Mouse (Mus musculus): Measurements from ENCODE around the gene Col15a1. TPM values are rescaled to one million over a fixed set of nuclear protein-coding genes. Genes with fewer than 3 reads are reported as not detected.

Gene Col15a1
- polyA plus RNA-seq, 1 experiment = 59.5 TPM

DNA sequence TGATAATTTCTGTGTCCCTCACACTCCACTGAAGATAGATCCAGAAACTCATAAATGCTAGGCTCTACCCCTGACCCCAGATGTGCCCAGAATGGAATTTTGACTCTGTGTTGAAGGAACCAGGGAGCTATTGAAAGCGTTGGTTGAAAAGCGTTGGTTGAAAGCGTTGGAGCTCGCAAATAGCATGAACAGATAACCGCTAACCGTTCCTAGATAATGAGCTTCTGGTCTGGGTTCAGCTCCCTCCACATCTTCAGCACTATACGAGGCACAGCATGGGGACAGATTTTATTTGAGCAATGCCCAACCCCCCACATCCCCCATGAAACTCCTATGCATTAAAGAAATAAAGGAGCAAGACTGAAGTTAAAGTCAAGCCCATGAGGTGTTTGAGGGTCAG, 28.1 kb downstream of the Col15a1 start:
- 84% methylated on average over 7 of the region's 7 CpGs for WGBS
- no peak overlapping the region for H3K27ac ChIP-seq (ENCODE audit: insufficient read depth, low read depth, low read length)
- no peaks in the 10 kb centered on the region for H3K36me3 ChIP-seq (ENCODE audit: control insufficient read depth, insufficient read depth, low read length)
- no peaks in the 10 kb centered on the region for H3K27me3 ChIP-seq (replicated peaks; ENCODE audit: control insufficient read depth, insufficient read depth, low read length)
- H3K4me3 ChIP-seq (ENCODE audit: insufficient read depth, low read depth, low read length) = no peak overlapping the region
- no peak for DNase-seq
- no peaks in the 10 kb centered on the region for H3K4me1 ChIP-seq (ENCODE audit: control insufficient read depth, insufficient read depth, low read length)
- TF ChIP-seq POLR2A (IDR thresholded peaks at IDR 0.05; ENCODE audit: low read depth, low read length) (no peak), CTCF (conservative IDR thresholded peaks at IDR 0.05; ENCODE audit: insufficient read depth, insufficient read length, low read depth, low read length) (no peak)

- Histone ChIP-seq H3K27me3 (replicated peaks; ENCODE audit: control insufficient read depth, insufficient read depth, low read length) (no peaks in the 10 kb centered on the region), H3K36me3 (ENCODE audit: control insufficient read depth, insufficient read depth, low read length) (no peaks in the 10 kb centered on the region), H3K4me1 (ENCODE audit: control insufficient read depth, insufficient read depth, low read length) (no peaks in the 10 kb centered on the region), H3K27ac (ENCODE audit: insufficient read depth, low read depth, low read length) (peak overlapping the region; percentile 4; the same call in 1 of the 2 replicates), H3K4me3 (ENCODE audit: insufficient read depth, low read depth, low read length) (no peak overlapping the region)
- peak; percentile 68 for DNase-seq
- no peak for TF ChIP-seq CTCF (conservative IDR thresholded peaks at IDR 0.05; ENCODE audit: insufficient read depth, insufficient read length, low read depth, low read length)
- TF ChIP-seq POLR2A (IDR thresholded peaks at IDR 0.05; ENCODE audit: low read depth, low read length) = no peak
- WGBS = 49% methylated on average over 15 of the region's 15 CpGs
Observed at GRCm38 (mm10) chr4:47237220-47237619, 29.3 kb downstream of the Col15a1 start.

DNA sequence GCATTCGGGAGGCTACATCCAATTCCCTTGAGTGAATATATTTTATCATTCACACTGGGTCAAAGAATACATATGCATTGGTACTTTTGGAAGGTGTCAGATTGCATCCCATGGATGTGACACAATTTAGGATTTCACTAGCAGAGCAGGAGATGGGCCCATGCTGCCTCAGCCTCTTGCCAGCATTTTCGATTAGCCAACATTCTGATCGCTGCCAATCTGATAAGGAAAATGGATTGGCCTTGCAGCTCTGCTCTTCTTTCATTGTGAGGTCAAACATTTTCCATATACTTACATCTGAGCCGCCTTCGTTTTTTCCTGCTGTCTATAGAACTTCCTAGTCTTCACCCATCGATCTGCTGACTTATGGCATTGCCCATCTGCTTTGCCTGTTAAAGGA, 31.2 kb downstream of the Col15a1 start:
- Histone ChIP-seq H3K27me3 (replicated peaks; ENCODE audit: control insufficient read depth, insufficient read depth, low read length) (no peaks in the 10 kb centered on the region), H3K36me3 (ENCODE audit: control insufficient read depth, insufficient read depth, low read length) (no peaks in the 10 kb centered on the region), H3K4me3 (ENCODE audit: insufficient read depth, low read depth, low read length) (no peak overlapping the region), H3K4me1 (ENCODE audit: control insufficient read depth, insufficient read depth, low read length) (no peaks in the 10 kb centered on the region), H3K27ac (ENCODE audit: insufficient read depth, low read depth, low read length) (no peak overlapping the region)
- no peak for DNase-seq
- WGBS = 64% methylated on average over 6 of the region's 6 CpGs
- no peak for TF ChIP-seq POLR2A (IDR thresholded peaks at IDR 0.05; ENCODE audit: low read depth, low read length)
- no peak for TF ChIP-seq CTCF (conservative IDR thresholded peaks at IDR 0.05; ENCODE audit: insufficient read depth, insufficient read length, low read depth, low read length)

- no peaks in the 10 kb centered on the region for H3K4me1 ChIP-seq (ENCODE audit: control insufficient read depth, insufficient read depth, low read length)
- no peaks in the 10 kb centered on the region for H3K36me3 ChIP-seq (ENCODE audit: control insufficient read depth, insufficient read depth, low read length)
- TF ChIP-seq POLR2A (IDR thresholded peaks at IDR 0.05; ENCODE audit: low read depth, low read length) = no peak
- no peak for TF ChIP-seq CTCF (conservative IDR thresholded peaks at IDR 0.05; ENCODE audit: insufficient read depth, insufficient read length, low read depth, low read length)
- no peaks in the 10 kb centered on the region for H3K27me3 ChIP-seq (replicated peaks; ENCODE audit: control insufficient read depth, insufficient read depth, low read length)
- H3K27ac ChIP-seq (ENCODE audit: insufficient read depth, low read depth, low read length) = no peak overlapping the region
- WGBS = 71% methylated on average over 5 of the region's 5 CpGs
- DNase-seq = no peak
- no peak overlapping the region for H3K4me3 ChIP-seq (ENCODE audit: insufficient read depth, low read depth, low read length)
Observed at GRCm38 (mm10) chr4:47240901-47241300, 32.9 kb downstream of the Col15a1 start.

- DNase-seq = peak; percentile 81
- Histone ChIP-seq H3K36me3 (ENCODE audit: control insufficient read depth, insufficient read depth, low read length) (no peaks in the 10 kb centered on the region), H3K27ac (ENCODE audit: insufficient read depth, low read depth, low read length) (no peak overlapping the region), H3K4me3 (ENCODE audit: insufficient read depth, low read depth, low read length) (no peak overlapping the region), H3K27me3 (replicated peaks; ENCODE audit: control insufficient read depth, insufficient read depth, low read length) (no peaks in the 10 kb centered on the region), H3K4me1 (ENCODE audit: control insufficient read depth, insufficient read depth, low read length) (no peaks in the 10 kb centered on the region)
- WGBS = 51% methylated on average over 4 of the region's 4 CpGs
- TF ChIP-seq POLR2A (IDR thresholded peaks at IDR 0.05; ENCODE audit: low read depth, low read length) (no peak), CTCF (conservative IDR thresholded peaks at IDR 0.05; ENCODE audit: insufficient read depth, insufficient read length, low read depth, low read length) (no peak)
Observed at GRCm38 (mm10) chr4:47242127-47242526, 34.2 kb downstream of the Col15a1 start.

- TF ChIP-seq CTCF (conservative IDR thresholded peaks at IDR 0.05; ENCODE audit: insufficient read depth, insufficient read length, low read depth, low read length) (no peak), POLR2A (IDR thresholded peaks at IDR 0.05; ENCODE audit: low read depth, low read length) (no peak)
- 83% methylated on average over 6 of the region's 6 CpGs for WGBS
- no peak overlapping the region for H3K4me3 ChIP-seq (ENCODE audit: insufficient read depth, low read depth, low read length)
Observed at GRCm38 (mm10) chr4:47244651-47245050, 36.7 kb downstream of the Col15a1 start.

DNA sequence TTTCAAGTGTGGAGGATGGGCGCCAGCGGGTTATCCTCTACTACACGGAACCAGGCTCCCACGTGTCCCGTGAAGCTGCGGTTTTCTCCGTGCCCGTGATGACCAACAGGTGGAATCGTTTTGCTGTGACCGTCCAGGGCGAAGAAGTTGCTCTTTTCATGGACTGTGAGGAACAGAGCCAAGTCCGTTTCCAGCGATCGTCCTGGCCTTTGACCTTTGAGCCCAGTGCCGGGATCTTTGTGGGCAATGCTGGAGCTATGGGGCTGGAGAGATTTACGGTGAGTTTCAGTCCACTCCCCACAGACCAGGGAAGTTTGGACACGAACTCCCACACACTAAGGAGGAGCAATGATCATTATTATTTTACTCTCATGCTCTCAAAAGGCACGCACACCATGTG, 37.7 kb downstream of the Col15a1 start:
- TF ChIP-seq CTCF (conservative IDR thresholded peaks at IDR 0.05; ENCODE audit: insufficient read depth, insufficient read length, low read depth, low read length) (0 out of 2 replicates have a peak, but pooled peaks have one; percentile 10), POLR2A (IDR thresholded peaks at IDR 0.05; ENCODE audit: low read depth, low read length) (no peak)
- H3K4me3 ChIP-seq (ENCODE audit: insufficient read depth, low read depth, low read length) = no peak overlapping the region

More at GRCm38 (mm10) chr4:47244651-47245050, 36.7 kb downstream of the Col15a1 start:
- Histone ChIP-seq H3K36me3 (ENCODE audit: control insufficient read depth, insufficient read depth, low read length) (no peaks in the 10 kb centered on the region), H3K27ac (ENCODE audit: insufficient read depth, low read depth, low read length) (no peak overlapping the region), H3K27me3 (replicated peaks; ENCODE audit: control insufficient read depth, insufficient read depth, low read length) (no peaks in the 10 kb centered on the region), H3K4me1 (ENCODE audit: control insufficient read depth, insufficient read depth, low read length) (no peaks in the 10 kb centered on the region)
- DNase-seq = no peak

More for the DNA sequence above, 37.7 kb downstream of the Col15a1 start:
- 53% methylated on average over 18 of the region's 18 CpGs for WGBS
- Histone ChIP-seq H3K36me3 (ENCODE audit: control insufficient read depth, insufficient read depth, low read length) (no peaks in the 10 kb centered on the region), H3K4me1 (ENCODE audit: control insufficient read depth, insufficient read depth, low read length) (no peaks in the 10 kb centered on the region), H3K27ac (ENCODE audit: insufficient read depth, low read depth, low read length) (no peak overlapping the region), H3K27me3 (replicated peaks; ENCODE audit: control insufficient read depth, insufficient read depth, low read length) (no peaks in the 10 kb centered on the region)
- peak; percentile 83 for DNase-seq

Measured in kidney, adult 2 months (tissue).